Mouse (Mus musculus): ENCODE measurements at regions not wholly inside any gene's neighbourhood (a gene's known extent, or its start where the extent isn't known, plus 50 kb on each side); places are given as distances from the start of the nearest gene placed in this dataset.

DNA sequence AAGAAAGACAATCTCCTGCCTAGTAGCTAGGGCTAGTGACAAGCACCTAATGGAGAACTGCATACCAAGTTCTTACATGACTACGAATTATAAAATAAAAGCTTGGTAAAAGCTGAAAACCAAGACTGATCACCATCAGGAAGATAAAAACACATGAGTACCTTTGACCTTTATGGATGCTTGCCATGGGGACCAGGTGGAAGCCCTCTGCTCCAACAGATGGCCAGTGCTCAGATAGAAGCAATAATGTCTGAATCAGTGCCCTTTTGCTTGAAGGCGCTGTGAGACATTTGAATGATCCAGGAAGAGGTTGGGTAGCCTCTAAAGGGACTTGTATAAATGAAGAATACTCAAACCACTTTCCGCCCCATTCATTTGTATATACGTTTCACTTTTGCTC lies 713.2 kb downstream of the Poteg start:
- Histone ChIP-seq H3K9me3 (replicated peaks; ENCODE audit: low read length) (peaks cover 53% of the 10 kb centered on the region), H3K9ac (ENCODE audit: insufficient read depth, low read depth) (no peak overlapping the region), H3K4me3 (replicated peaks in 1 of 3; ENCODE audit: low read depth in 2 of 3, low read length in 2 of 3, poor library complexity in 1 of 3) (no peak overlapping the region), H3K4me1 (ENCODE audit: control insufficient read depth in 1 of 2, insufficient read depth in 2 of 2) (no peaks in the 10 kb centered on the region), H3K36me3 (replicated peaks in 1 of 2; ENCODE audit: control insufficient read depth in 1 of 2, insufficient read depth in 1 of 2, low read length in 1 of 2) (no peaks in the 10 kb centered on the region), H3K79me2 (replicated peaks; ENCODE audit: control insufficient read depth, extremely low read depth, insufficient read depth, poor library complexity, severe bottlenecking) (no peaks in the 10 kb centered on the region), H3K27ac (ENCODE audit: insufficient read depth, low read depth) (no peak overlapping the region), H3K4me2 (ENCODE audit: insufficient read depth, low read depth, poor library complexity, severe bottlenecking) (no peak overlapping the region), H3K27me3 (replicated peaks) (no peaks in the 10 kb centered on the region)
- dilution Hi-C loops (cut with MboI; ENCODE audit: extremely low pct_ligation_motif_present, extremely low pct_unique_long_range_greater_than_20kb, low sequenced_read_pairs) (no loop called here), in situ Hi-C loops (cut with MboI; ENCODE audit: low pct_ligation_motif_present, low pct_unique_long_range_greater_than_20kb, low sequenced_read_pairs) (no loop called here)
- TF ChIP-seq ELF1 (IDR thresholded peaks at IDR 0.05; ENCODE audit: low read depth, low read length): no peak
- no peak for TF ChIP-seq POLR2AphosphoS2 (IDR thresholded peaks at IDR 0.05; ENCODE audit: low read depth, low read length)
- TF ChIP-seq E2F4 (IDR thresholded peaks at IDR 0.05; ENCODE audit: insufficient replicate concordance, low read depth, low read length): no peak
- no peak for TF ChIP-seq USF2 (conservative IDR thresholded peaks at IDR 0.05; ENCODE audit: low read depth, low read length)
- TF ChIP-seq NRF1 (IDR thresholded peaks at IDR 0.05; ENCODE audit: low read depth, low read length): no peak
- TF ChIP-seq MAX (IDR thresholded peaks at IDR 0.05; ENCODE audit: low read length): no peak
- TF ChIP-seq TCF12 (IDR thresholded peaks at IDR 0.05; ENCODE audit: low read depth, low read length): no peak
- TF ChIP-seq ZNF384 (IDR thresholded peaks at IDR 0.05; ENCODE audit: low read depth, low read length): no peak
- TF ChIP-seq KAT2A (IDR thresholded peaks at IDR 0.05; ENCODE audit: insufficient replicate concordance, low read length): no peak
- no peak for TF ChIP-seq CHD1 (IDR thresholded peaks at IDR 0.05; ENCODE audit: low read depth, low read length)
- TF ChIP-seq ZKSCAN1 (IDR thresholded peaks at IDR 0.05; ENCODE audit: borderline replicate concordance, low read depth, low read length): no peak
- TF ChIP-seq EP300 (IDR thresholded peaks at IDR 0.05; ENCODE audit: low read length): no peak
- no peak for DNase-seq (ENCODE audit: extremely low read depth)

DNA sequence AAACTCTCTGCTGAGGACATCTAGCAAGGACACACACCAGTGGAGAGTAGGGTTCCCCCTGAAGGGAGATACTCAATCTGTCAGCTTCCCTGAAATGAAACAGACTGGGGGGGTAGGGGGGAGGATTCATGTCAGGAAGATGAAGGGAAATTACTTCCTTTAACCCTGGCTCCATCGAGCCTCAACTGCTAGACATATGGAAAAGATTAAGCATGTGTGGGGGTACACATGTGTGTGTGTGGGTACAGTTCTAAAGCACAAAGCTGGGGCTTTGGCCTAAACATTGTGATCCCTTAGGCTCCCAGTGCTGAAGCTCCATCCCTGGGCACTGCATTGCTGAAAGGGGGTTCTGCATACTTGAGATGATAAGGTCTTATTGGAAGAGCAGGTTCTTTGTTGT lies 720.6 kb downstream of the Poteg start:
- Histone ChIP-seq H3K79me2 (replicated peaks; ENCODE audit: control insufficient read depth, extremely low read depth, insufficient read depth, poor library complexity, severe bottlenecking) (no peaks in the 10 kb centered on the region), H3K4me1 (ENCODE audit: control insufficient read depth in 1 of 2, insufficient read depth in 2 of 2) (no peaks in the 10 kb centered on the region), H3K27me3 (replicated peaks) (no peaks in the 10 kb centered on the region), H3K27ac (ENCODE audit: insufficient read depth, low read depth) (no peak overlapping the region), H3K9ac (ENCODE audit: insufficient read depth, low read depth) (no peak overlapping the region), H3K4me3 (replicated peaks in 1 of 3; ENCODE audit: low read depth in 2 of 3, low read length in 2 of 3, poor library complexity in 1 of 3) (no peak overlapping the region), H3K9me3 (replicated peaks; ENCODE audit: low read length) (peaks cover 40% of the 10 kb centered on the region), H3K4me2 (ENCODE audit: insufficient read depth, low read depth, poor library complexity, severe bottlenecking) (no peak overlapping the region), H3K36me3 (replicated peaks in 1 of 2; ENCODE audit: control insufficient read depth in 1 of 2, insufficient read depth in 1 of 2, low read length in 1 of 2) (no peaks in the 10 kb centered on the region)
- dilution Hi-C loops (cut with MboI; ENCODE audit: extremely low pct_ligation_motif_present, extremely low pct_unique_long_range_greater_than_20kb, low sequenced_read_pairs): no loop called here
- TF ChIP-seq UBTF (IDR thresholded peaks at IDR 0.05; ENCODE audit: low read depth, low read length) (no peak), USF2 (conservative IDR thresholded peaks at IDR 0.05; ENCODE audit: low read depth, low read length) (no peak), POLR2A (IDR thresholded peaks at IDR 0.05; ENCODE audit: low read depth, low read length) (no peak), BHLHE40 (IDR thresholded peaks at IDR 0.05; ENCODE audit: low read depth, low read length) (no peak), MYC (IDR thresholded peaks at IDR 0.05; ENCODE audit: low read depth, low read length) (no peak), CHD2 (IDR thresholded peaks at IDR 0.05; ENCODE audit: low read length) (no peak), MXI1 (IDR thresholded peaks at IDR 0.05; ENCODE audit: low read depth, low read length) (no peak), CTCF (conservative IDR thresholded peaks at IDR 0.05 in 1 of 2, IDR thresholded peaks at IDR 0.05 in 1 of 2; ENCODE audit: low read depth in 2 of 2, low read length in 2 of 2) (no peak), ZMIZ1 (IDR thresholded peaks at IDR 0.05; ENCODE audit: low read depth, low read length) (no peak), ELF1 (IDR thresholded peaks at IDR 0.05; ENCODE audit: low read depth, low read length) (no peak), JUN (IDR thresholded peaks at IDR 0.05; ENCODE audit: insufficient read depth, low read depth, low read length) (no peak), POLR2AphosphoS2 (IDR thresholded peaks at IDR 0.05; ENCODE audit: low read depth, low read length) (no peak)
- in situ Hi-C loops (cut with MboI; ENCODE audit: low pct_ligation_motif_present, low pct_unique_long_range_greater_than_20kb, low sequenced_read_pairs): no loop called here
- DNase-seq (ENCODE audit: extremely low read depth): no peak
